Mouse (Mus musculus): Measurements from ENCODE around the gene Map7. TPM values are rescaled to one million over a fixed set of nuclear protein-coding genes. Genes with fewer than 3 reads are reported as not detected.

Gene Map7
- polyA plus RNA-seq, 1 experiment from 2014 or later, result 37.5 TPM

GRCm38 (mm10) chr10:20285289-20285975, 137.2 kb downstream of the Map7 start:
- H3K27ac ChIP-seq, result no peak overlapping the region
- no peaks in the 10 kb centered on the region for H3K9me3 ChIP-seq
- H3K27me3 ChIP-seq (replicated peaks), result no peaks in the 10 kb centered on the region
- H3K4me1 ChIP-seq (replicated peaks), result peaks cover 18% of the 10 kb centered on the region
- 11% methylated on average over 10 of the region's 10 CpGs for WGBS
- H3K4me2 ChIP-seq (replicated peaks), result no peak overlapping the region
- peak; percentile 75 for ATAC-seq
- no peak overlapping the region for H3K9ac ChIP-seq
- H3K36me3 ChIP-seq, result no peaks in the 10 kb centered on the region
- H3K4me3 ChIP-seq (replicated peaks), result no peak overlapping the region

DNA sequence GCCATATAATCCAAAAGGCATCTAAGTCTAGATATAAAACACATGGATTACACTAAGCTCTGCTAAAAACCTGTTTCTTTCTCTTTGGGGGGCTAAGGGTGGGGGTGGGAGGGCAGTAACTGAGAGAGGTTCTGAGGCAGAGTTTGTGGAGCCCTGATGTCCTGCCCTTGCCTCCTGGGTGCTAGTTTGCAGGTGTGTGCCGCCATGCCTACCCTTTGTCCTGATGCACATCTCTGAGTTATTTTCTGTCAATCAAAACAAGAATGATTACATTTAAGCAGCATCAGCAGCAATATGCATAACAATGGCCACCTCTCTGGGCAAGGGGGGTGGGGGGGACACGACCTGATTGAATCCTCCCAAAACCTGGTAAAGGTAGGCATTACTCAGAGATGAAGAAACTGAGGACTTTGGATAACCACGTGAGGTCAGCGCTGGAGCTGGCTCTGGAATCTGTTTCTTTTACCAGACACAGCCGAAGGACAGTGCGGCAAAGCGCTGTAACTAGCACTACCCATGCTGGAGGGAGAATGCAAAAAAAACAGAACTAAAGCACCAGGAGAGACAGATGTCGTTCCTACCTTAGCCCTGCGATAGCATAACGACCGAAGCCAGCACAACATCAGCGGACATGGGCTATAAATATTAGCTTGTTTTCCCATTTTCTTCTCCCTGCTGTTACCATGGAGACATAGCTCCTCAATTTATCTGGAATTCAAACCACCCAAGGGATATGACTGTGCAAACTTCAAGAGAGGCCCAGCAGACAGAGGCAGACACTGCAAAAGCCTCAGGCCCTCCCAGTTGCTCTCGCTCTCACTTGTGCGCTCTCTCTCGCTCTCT, 137.9 kb downstream of the Map7 start:
- Histone ChIP-seq H3K9ac (no peak overlapping the region), H3K4me3 (replicated peaks) (no peak overlapping the region), H3K4me2 (replicated peaks) (peak overlapping the region; percentile 37; the same call in 1 of the 2 replicates), H3K27ac (no peak overlapping the region), H3K36me3 (no peaks in the 10 kb centered on the region), H3K27me3 (replicated peaks) (no peaks in the 10 kb centered on the region), H3K4me1 (replicated peaks) (peaks cover 18% of the 10 kb centered on the region), H3K9me3 (no peaks in the 10 kb centered on the region)
- ATAC-seq, result no peak; the same call in 1 of the 2 replicates
- 22% methylated on average over 15 of the region's 15 CpGs for WGBS

DNA sequence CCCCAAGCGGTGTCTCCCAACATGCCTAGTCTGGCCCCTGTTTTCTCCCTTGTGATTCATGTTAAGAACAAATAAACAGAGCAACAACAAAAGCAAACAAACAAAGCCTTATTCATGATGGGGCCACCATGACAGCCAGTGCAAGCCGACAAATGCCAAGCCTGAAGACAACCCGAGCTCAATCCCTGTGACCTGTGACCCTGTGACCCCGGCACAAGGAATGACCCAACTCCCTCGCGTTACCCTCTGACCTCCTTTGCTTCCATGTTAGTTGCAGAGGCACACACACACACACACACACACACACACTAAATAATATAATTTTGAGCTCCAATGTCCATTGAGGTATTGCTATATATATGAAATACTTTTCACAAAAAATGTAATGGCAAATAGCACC, 139.1 kb downstream of the Map7 start:
- H3K9ac ChIP-seq, result no peak overlapping the region
- H3K4me3 ChIP-seq (replicated peaks), result no peak overlapping the region
- H3K27me3 ChIP-seq (replicated peaks), result no peaks in the 10 kb centered on the region
- H3K27ac ChIP-seq, result no peak overlapping the region
- no peaks in the 10 kb centered on the region for H3K9me3 ChIP-seq
- H3K4me2 ChIP-seq (replicated peaks), result no peak overlapping the region
- H3K4me1 ChIP-seq (replicated peaks), result peaks cover 18% of the 10 kb centered on the region
- no peak for ATAC-seq
- 65% methylated on average over 6 of the region's 6 CpGs for WGBS
- H3K36me3 ChIP-seq, result no peaks in the 10 kb centered on the region

GRCm38 (mm10) chr10:20290467-20290883, 142.2 kb downstream of the Map7 start:
- no peak overlapping the region for H3K9ac ChIP-seq
- no peaks in the 10 kb centered on the region for H3K36me3 ChIP-seq
- no peak overlapping the region for H3K4me3 ChIP-seq (replicated peaks)
- peak; percentile 60; the same call in 1 of the 2 replicates for ATAC-seq
- H3K9me3 ChIP-seq, result no peaks in the 10 kb centered on the region
- WGBS, result 18% methylated on average over 11 of the region's 11 CpGs
- H3K27me3 ChIP-seq (replicated peaks), result no peaks in the 10 kb centered on the region
- H3K27ac ChIP-seq, result no peak overlapping the region
- H3K4me2 ChIP-seq (replicated peaks), result peak overlapping the region; percentile 55
- peaks cover 14% of the 10 kb centered on the region for H3K4me1 ChIP-seq (replicated peaks)

- no peak for ATAC-seq
- no peaks in the 10 kb centered on the region for H3K9me3 ChIP-seq
- 70% methylated on average over 5 of the region's 5 CpGs for WGBS
Measured at GRCm38 (mm10) chr10:20295961-20296360, 147.7 kb downstream of the Map7 start.

GRCm38 (mm10) chr10:20298152-20298920, 150.1 kb downstream of the Map7 start:
- Histone ChIP-seq H3K9ac (no peak overlapping the region), H3K27ac (no peak overlapping the region), H3K4me3 (replicated peaks) (no peak overlapping the region), H3K4me2 (replicated peaks) (no peak overlapping the region), H3K36me3 (no peaks in the 10 kb centered on the region), H3K27me3 (replicated peaks) (no peaks in the 10 kb centered on the region), H3K4me1 (replicated peaks) (no peaks in the 10 kb centered on the region), H3K9me3 (no peaks in the 10 kb centered on the region)
- 79% methylated on average over 3 of the region's 3 CpGs for WGBS
- ATAC-seq, result no peak

More at GRCm38 (mm10) chr10:20295961-20296360, 147.7 kb downstream of the Map7 start:
- Histone ChIP-seq H3K27ac (no peak overlapping the region), H3K9ac (no peak overlapping the region), H3K27me3 (replicated peaks) (no peaks in the 10 kb centered on the region), H3K4me1 (replicated peaks) (no peaks in the 10 kb centered on the region), H3K36me3 (no peaks in the 10 kb centered on the region), H3K4me2 (replicated peaks) (no peak overlapping the region), H3K4me3 (replicated peaks) (no peak overlapping the region)

DNA sequence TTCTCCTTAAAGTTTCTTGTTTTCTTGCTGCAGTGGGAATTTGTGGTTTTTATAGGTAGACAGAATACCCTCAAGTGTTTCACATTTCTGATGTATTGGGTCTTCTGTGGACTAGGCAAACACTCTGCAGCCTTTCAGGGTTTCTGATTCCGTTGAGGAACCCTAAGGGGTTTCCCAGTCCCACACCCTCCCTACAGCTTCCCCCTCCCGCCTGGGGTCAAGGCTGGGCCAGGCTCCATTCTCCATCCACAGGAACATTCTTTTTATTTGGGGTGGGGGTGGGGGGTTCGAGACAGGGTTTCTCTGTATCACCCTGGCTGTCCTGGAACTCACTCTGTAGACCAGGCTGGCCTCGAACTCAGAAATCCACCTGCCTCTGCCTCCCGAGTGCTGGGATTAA, 150.8 kb downstream of the Map7 start:
- no peak overlapping the region for H3K27ac ChIP-seq
- H3K9ac ChIP-seq, result no peak overlapping the region
- ATAC-seq, result no peak
- H3K27me3 ChIP-seq (replicated peaks), result no peaks in the 10 kb centered on the region
- no peaks in the 10 kb centered on the region for H3K9me3 ChIP-seq
- H3K36me3 ChIP-seq, result no peaks in the 10 kb centered on the region
- H3K4me3 ChIP-seq (replicated peaks), result no peak overlapping the region
- 74% methylated on average over 5 of the region's 5 CpGs for WGBS
- H3K4me1 ChIP-seq (replicated peaks), result no peaks in the 10 kb centered on the region
- H3K4me2 ChIP-seq (replicated peaks), result no peak overlapping the region

DNA sequence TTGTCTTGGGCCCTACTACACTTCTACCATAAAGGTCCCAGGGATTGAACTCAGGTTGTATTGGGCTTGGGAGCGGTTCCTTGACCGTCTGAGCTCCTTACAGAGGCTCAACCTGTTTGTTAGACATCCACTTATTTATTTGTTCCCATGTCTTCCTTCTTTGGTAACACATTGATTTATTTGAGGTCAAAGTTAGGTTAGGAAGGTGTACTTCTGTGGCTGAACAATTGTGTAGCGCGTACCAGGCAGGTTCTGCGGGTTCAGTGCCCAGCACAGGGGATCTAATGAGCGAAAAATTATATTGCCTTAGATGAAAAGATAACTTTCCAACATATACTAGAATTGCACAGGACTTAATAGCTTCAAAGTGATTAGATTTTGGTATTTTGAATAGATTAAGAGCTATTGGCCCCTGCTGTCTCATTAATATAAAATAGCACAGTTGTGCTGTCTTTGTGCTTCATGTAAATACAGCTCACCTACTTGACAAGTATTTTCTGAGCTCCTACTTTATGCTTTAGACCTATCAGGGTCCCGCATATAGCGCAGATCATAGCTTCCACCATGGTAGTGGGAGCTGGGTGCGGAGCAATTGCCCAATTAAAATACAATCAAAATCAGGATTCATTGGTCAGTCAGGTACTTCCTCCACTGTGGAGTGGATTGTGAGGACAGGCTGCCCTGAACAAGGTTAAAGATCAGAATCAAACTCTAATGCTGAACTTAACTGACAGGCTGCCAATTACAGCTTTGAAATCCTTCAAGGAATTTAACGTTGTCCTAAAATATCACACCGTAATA, 162.9 kb downstream of the Map7 start:
- H3K4me3 ChIP-seq (replicated peaks), result peak overlapping the region; percentile 85
- H3K4me2 ChIP-seq (replicated peaks), result peak overlapping the region; percentile 58
- WGBS, result 38% methylated on average over 11 of the region's 11 CpGs

GRCm38 (mm10) chr10:20311918-20312735, 163.9 kb downstream of the Map7 start, which contains the start of gene Bclaf1:
Gene Bclaf1, plus strand, starts transcription at chr10:20312469.
- peak within 1 kb of the TSS; percentile 92 for H3K9ac ChIP-seq
- peak within 1 kb of the TSS; percentile 61 for H3K4me2 ChIP-seq (replicated peaks)
- H3K36me3 ChIP-seq, result no peaks in the 10 kb centered on the region
- H3K9me3 ChIP-seq, result no peaks in the 10 kb centered on the region
- H3K27ac ChIP-seq, result peak within 1 kb of the TSS; percentile 100
- WGBS, result under 1% methylated on average over 84 of the region's 84 CpGs
- H3K4me3 ChIP-seq (replicated peaks), result peak within 1 kb of the TSS; percentile 85
- peak; percentile 99 for ATAC-seq
- 0 out of 2 replicates have a peak, but pooled peaks cover 2% of the 10 kb centered on the region for H3K4me1 ChIP-seq (replicated peaks)
- no peaks in the 10 kb centered on the region for H3K27me3 ChIP-seq (replicated peaks)

More for the DNA sequence above, 162.9 kb downstream of the Map7 start:
- H3K4me1 ChIP-seq (replicated peaks), result no peaks in the 10 kb centered on the region
- H3K9me3 ChIP-seq, result no peaks in the 10 kb centered on the region
- H3K27me3 ChIP-seq (replicated peaks), result no peaks in the 10 kb centered on the region
- H3K36me3 ChIP-seq, result no peaks in the 10 kb centered on the region
- H3K9ac ChIP-seq, result peak overlapping the region; percentile 76
- peak; percentile 9; the same call in 1 of the 2 replicates for ATAC-seq
- H3K27ac ChIP-seq, result peak overlapping the region; percentile 100

DNA sequence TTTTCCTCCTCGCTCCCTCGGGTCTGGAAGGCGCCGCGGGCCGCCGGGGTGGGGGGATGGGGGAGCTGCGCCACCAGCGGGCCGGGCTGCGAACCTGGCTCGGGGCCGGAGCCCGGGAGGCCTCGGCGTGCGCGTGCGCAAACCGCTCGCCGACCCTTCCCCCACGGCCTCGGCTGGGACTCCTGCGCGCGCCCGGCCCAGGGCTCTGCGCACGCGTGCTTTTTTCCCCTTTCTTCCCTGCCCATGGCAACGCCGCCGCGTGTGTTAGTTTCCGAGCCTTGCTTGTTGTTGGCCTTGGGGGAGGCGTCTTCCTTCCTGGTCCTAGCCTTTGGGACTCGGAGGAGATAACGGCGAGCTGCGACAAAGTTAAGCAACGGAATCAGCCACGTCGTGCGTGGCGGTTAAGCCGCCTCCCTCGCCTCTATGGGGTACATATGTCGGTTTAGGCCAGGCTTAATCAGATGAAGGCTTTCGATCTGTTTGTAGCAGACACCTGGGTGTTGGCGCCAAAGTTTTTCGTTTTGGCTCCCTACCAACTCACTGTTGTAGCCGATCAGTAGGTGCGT, 164.5 kb downstream of the Map7 start:
- Histone ChIP-seq H3K4me3 (replicated peaks) (peak overlapping the region; percentile 85), H3K9me3 (no peaks in the 10 kb centered on the region), H3K27ac (peak overlapping the region; percentile 100), H3K27me3 (replicated peaks) (no peaks in the 10 kb centered on the region), H3K36me3 (no peaks in the 10 kb centered on the region), H3K9ac (peak overlapping the region; percentile 92), H3K4me2 (replicated peaks) (peak overlapping the region; percentile 61), H3K4me1 (replicated peaks) (0 out of 2 replicates have a peak, but pooled peaks cover 2% of the 10 kb centered on the region)
- peak; percentile 79 for ATAC-seq
- WGBS, result under 1% methylated on average over 54 of the region's 54 CpGs

Data from intestine, embryonic 15.5 days (tissue).